Mouse (Mus musculus) heart, postnatal 0 days (tissue): Measurements from ENCODE around the gene Efna2.

Experiments
- CTCF ChIP-seq: IDR thresholded peaks from 2 replicates; pipeline ENCODE4 v1.5.1; 2016; ENCODE audit warnings: antibody characterized with exemption, control low read depth, low read depth
- EP300 ChIP-seq: IDR thresholded peaks from 2 replicates; pipeline ENCODE4 v1.6.1; 2016; ENCODE audit warnings: antibody characterized with exemption, low read depth

DNA sequence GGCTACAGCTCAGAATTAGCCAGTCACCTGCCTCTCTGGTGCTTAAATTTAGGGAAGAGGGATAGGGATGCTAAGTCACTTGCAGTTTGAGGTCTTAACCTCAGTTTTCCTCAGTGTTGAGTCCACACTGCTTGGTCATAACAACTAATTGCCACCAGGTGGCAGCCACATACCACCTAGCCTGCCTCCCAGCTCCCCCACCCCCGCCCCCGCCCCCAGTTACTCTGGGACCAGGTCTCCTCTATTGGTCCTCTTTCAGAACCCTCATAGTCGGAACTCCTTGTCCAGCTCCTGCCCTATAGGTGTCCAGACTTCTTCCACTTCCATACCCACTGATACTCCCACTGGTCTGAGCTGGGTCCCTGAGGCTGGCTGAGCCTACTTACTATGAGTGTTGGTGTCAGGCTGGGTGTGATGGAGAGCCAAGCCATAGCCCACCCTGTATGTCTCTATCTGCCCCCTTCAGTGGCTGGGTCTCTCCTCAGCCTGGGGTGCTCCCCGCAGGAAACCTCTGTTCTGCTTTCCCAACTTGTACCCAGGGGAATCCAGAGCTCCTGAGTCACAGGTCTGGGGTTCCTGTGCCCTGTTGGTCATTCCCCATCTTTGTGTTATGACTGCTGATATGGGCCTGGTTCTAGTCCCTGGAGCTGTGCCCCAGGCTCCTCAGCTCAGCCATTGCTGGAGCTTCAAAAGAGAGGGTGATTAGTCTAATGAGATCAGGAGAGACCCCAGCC, 3.6 kb upstream of the Efna2 start:
- TF ChIP-seq CTCF (peak; percentile 62), EP300 (no peak)
